Mouse (Mus musculus): Measurements from ENCODE around the gene Dhx16. TPM values are rescaled to one million over a fixed set of nuclear protein-coding genes. Genes with fewer than 3 reads are reported as not detected.
"Not testable (repeated sequence)": the region's sequence is repeated elsewhere in the genome, so short reads cannot be mapped to it uniquely, and the experiment has no call there.

Gene Dhx16
- polyA plus RNA-seq, 1 experiment from 2014 or later, result 33.5 TPM

GRCm38 (mm10) chr17:35836991-35837422, 42.6 kb upstream of the Dhx16 start:
- no peaks in the 10 kb centered on the region for H3K9me3 ChIP-seq (ENCODE audit: control insufficient read depth, low read length)
- peak overlapping the region; percentile 97 for H3K9ac ChIP-seq (ENCODE audit: low read depth, low read length)
- DNase-seq (ENCODE audit: low spot score), result peak; percentile 94
- H3K27me3 ChIP-seq (ENCODE audit: control insufficient read depth, insufficient read depth, low read length), result no peaks in the 10 kb centered on the region
- WGBS, result 0% methylated on average over 24 of the region's 25 CpGs
- H3K4me3 ChIP-seq (ENCODE audit: low read depth, low read length), result peak overlapping the region; percentile 77
- H3K36me3 ChIP-seq (ENCODE audit: control insufficient read depth, insufficient read depth, low read length), result peaks cover 27% of the 10 kb centered on the region
- H3K4me1 ChIP-seq (replicated peaks; ENCODE audit: control insufficient read depth, insufficient read depth, low read length), result peaks cover 15% of the 10 kb centered on the region
- peak overlapping the region; percentile 97 for H3K27ac ChIP-seq (ENCODE audit: low read depth, low read length)
- peak; percentile 55 for ATAC-seq (ENCODE audit: low FRiP score)
- H3K4me2 ChIP-seq (replicated peaks; ENCODE audit: low read depth, low read length), result peak overlapping the region; percentile 68

DNA sequence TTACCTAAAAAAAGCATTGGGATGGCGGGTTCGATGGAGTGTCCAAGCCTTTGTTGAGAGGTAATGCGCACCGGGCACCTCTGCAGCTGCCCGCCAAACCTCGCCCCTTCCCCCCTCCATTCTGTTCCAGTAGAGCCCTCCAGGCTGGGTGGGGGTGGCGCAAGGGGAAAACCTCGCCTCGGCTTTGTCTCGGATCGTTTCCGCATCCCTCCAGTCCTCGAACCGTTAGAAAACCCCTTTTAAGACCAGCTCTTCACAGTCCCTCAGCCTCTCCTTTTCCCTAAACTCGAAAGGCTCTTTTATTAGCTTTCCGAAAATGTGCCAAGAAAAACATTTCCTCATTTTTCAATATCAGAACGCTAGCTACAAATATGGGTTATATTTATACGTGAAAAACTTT, 42.1 kb upstream of the Dhx16 start:
- DNase-seq (ENCODE audit: low spot score), result peak; percentile 79
- Histone ChIP-seq H3K4me2 (replicated peaks; ENCODE audit: low read depth, low read length) (no peak overlapping the region), H3K9ac (ENCODE audit: low read depth, low read length) (peak overlapping the region; percentile 97), H3K4me1 (replicated peaks; ENCODE audit: control insufficient read depth, insufficient read depth, low read length) (peaks cover 16% of the 10 kb centered on the region), H3K27ac (ENCODE audit: low read depth, low read length) (peak overlapping the region; percentile 97), H3K4me3 (ENCODE audit: low read depth, low read length) (peak overlapping the region; percentile 77), H3K27me3 (ENCODE audit: control insufficient read depth, insufficient read depth, low read length) (no peaks in the 10 kb centered on the region), H3K36me3 (ENCODE audit: control insufficient read depth, insufficient read depth, low read length) (peaks cover 27% of the 10 kb centered on the region), H3K9me3 (ENCODE audit: control insufficient read depth, low read length) (no peaks in the 10 kb centered on the region)
- WGBS, result under 1% methylated on average over 18 of the region's 18 CpGs
- ATAC-seq (ENCODE audit: low FRiP score), result peak; percentile 5; the same call in 1 of the 2 replicates

GRCm38 (mm10) chr17:35838122-35838544, 41.5 kb upstream of the Dhx16 start, which contains the start of gene Tubb5:
TSS of gene Tubb5 (minus strand) at chr17:35838306.
- peak within 1 kb of the TSS; percentile 77 for H3K4me3 ChIP-seq (ENCODE audit: low read depth, low read length)
- peak within 1 kb of the TSS; percentile 39 for H3K4me2 ChIP-seq (replicated peaks; ENCODE audit: low read depth, low read length)
- H3K27ac ChIP-seq (ENCODE audit: low read depth, low read length), result peak within 1 kb of the TSS; percentile 97
- peaks cover 26% of the 10 kb centered on the region for H3K36me3 ChIP-seq (ENCODE audit: control insufficient read depth, insufficient read depth, low read length)
- peaks cover 16% of the 10 kb centered on the region for H3K4me1 ChIP-seq (replicated peaks; ENCODE audit: control insufficient read depth, insufficient read depth, low read length)
- ATAC-seq (ENCODE audit: low FRiP score), result peak; percentile 72
- WGBS, result under 1% methylated on average over 29 of the region's 29 CpGs
- no peaks in the 10 kb centered on the region for H3K9me3 ChIP-seq (ENCODE audit: control insufficient read depth, low read length)
- DNase-seq (ENCODE audit: low spot score), result peak; percentile 96
- peak within 1 kb of the TSS; percentile 97 for H3K9ac ChIP-seq (ENCODE audit: low read depth, low read length)
- H3K27me3 ChIP-seq (ENCODE audit: control insufficient read depth, insufficient read depth, low read length), result no peaks in the 10 kb centered on the region

DNA sequence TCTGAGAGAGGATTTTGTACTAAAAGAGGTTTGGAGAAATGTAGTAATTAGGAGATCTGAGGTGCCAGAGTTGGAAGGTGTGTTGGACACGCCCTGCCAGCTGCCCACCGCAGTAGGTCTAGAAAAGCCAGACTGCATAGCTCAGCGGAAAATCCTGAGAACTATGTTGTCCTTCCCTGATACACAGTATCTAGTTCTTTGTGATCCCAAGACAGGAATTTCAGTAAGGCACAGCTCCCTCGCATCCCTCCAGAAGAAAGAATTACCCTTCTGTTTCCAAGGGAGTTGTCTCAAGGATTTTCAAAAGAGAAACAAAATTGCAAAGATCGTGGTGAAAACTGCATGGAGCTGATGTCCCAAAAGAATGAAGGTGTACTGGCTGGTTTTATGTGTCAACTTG, 41.0 kb upstream of the Dhx16 start:
- peak; percentile 63 for DNase-seq (ENCODE audit: low spot score)
- ATAC-seq (ENCODE audit: low FRiP score), result no peak
- Histone ChIP-seq H3K9me3 (ENCODE audit: control insufficient read depth, low read length) (no peaks in the 10 kb centered on the region), H3K36me3 (ENCODE audit: control insufficient read depth, insufficient read depth, low read length) (peaks cover 22% of the 10 kb centered on the region), H3K4me2 (replicated peaks; ENCODE audit: low read depth, low read length) (peak overlapping the region; percentile 39), H3K9ac (ENCODE audit: low read depth, low read length) (peak overlapping the region; percentile 40), H3K4me3 (ENCODE audit: low read depth, low read length) (peak overlapping the region; percentile 77), H3K27ac (ENCODE audit: low read depth, low read length) (peak overlapping the region; percentile 18), H3K27me3 (ENCODE audit: control insufficient read depth, insufficient read depth, low read length) (no peaks in the 10 kb centered on the region), H3K4me1 (replicated peaks; ENCODE audit: control insufficient read depth, insufficient read depth, low read length) (peaks cover 16% of the 10 kb centered on the region)
- WGBS, result 5% methylated on average over 5 of the region's 5 CpGs

DNA sequence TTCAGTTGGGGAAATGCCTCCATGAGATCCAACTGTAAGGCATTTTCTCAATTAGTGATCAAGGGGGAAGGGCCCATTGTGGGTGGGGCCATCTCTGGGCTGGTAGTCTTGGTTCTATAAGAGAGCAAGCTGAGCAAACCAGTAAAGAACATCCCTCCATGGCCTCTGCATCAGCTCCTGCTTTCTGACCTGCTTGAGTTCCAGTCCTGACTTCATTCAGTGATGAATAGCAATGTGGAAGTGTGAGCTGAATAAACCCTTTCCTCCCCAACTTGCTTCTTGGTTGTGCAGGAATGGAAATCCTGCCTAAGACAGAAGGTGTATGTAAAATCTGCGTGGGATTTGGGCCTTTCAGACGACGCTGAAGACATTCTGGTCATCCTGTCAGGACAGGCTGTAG, 40.6 kb upstream of the Dhx16 start:
- ATAC-seq (ENCODE audit: low FRiP score); H3K27me3 ChIP-seq (ENCODE audit: control insufficient read depth, insufficient read depth, low read length); H3K9me3 ChIP-seq (ENCODE audit: control insufficient read depth, low read length); DNase-seq (ENCODE audit: low spot score): not testable (repeated sequence)
- Histone ChIP-seq H3K36me3 (ENCODE audit: control insufficient read depth, insufficient read depth, low read length) (peaks cover 20% of the 10 kb centered on the region), H3K9ac (ENCODE audit: low read depth, low read length) (peak overlapping the region; percentile 40), H3K4me2 (replicated peaks; ENCODE audit: low read depth, low read length) (peak overlapping the region; percentile 39), H3K27ac (ENCODE audit: low read depth, low read length) (peak overlapping the region; percentile 18), H3K4me1 (replicated peaks; ENCODE audit: control insufficient read depth, insufficient read depth, low read length) (peaks cover 16% of the 10 kb centered on the region), H3K4me3 (ENCODE audit: low read depth, low read length) (peak overlapping the region; percentile 77)
- 70% methylated on average over 3 of the region's 3 CpGs for WGBS

GRCm38 (mm10) chr17:35840561-35840960, 39.1 kb upstream of the Dhx16 start:
- H3K27ac ChIP-seq (ENCODE audit: low read depth, low read length), result no peak overlapping the region
- no peaks in the 10 kb centered on the region for H3K9me3 ChIP-seq (ENCODE audit: control insufficient read depth, low read length)
- peaks cover 7% of the 10 kb centered on the region for H3K4me1 ChIP-seq (replicated peaks; ENCODE audit: control insufficient read depth, insufficient read depth, low read length)
- H3K9ac ChIP-seq (ENCODE audit: low read depth, low read length), result 0 out of 2 replicates have a peak overlapping the region, but pooled peaks have one; percentile 5
- peak overlapping the region; percentile 63 for H3K4me3 ChIP-seq (ENCODE audit: low read depth, low read length)
- H3K36me3 ChIP-seq (ENCODE audit: control insufficient read depth, insufficient read depth, low read length), result peaks cover 11% of the 10 kb centered on the region
- no peaks in the 10 kb centered on the region for H3K27me3 ChIP-seq (ENCODE audit: control insufficient read depth, insufficient read depth, low read length)
- WGBS, result 56% methylated on average over 14 of the region's 14 CpGs
- DNase-seq (ENCODE audit: low spot score) (no peak), ATAC-seq (ENCODE audit: low FRiP score) (no peak)
- peak overlapping the region; percentile 8; the same call in 1 of the 2 replicates for H3K4me2 ChIP-seq (replicated peaks; ENCODE audit: low read depth, low read length)

- no peaks in the 10 kb centered on the region for H3K27me3 ChIP-seq (ENCODE audit: control insufficient read depth, insufficient read depth, low read length)
- no peaks in the 10 kb centered on the region for H3K9me3 ChIP-seq (ENCODE audit: control insufficient read depth, low read length)
- peak within 1 kb of the TSS; percentile 63 for H3K4me3 ChIP-seq (ENCODE audit: low read depth, low read length)
- ATAC-seq (ENCODE audit: low FRiP score) (peak; percentile 92), DNase-seq (ENCODE audit: low spot score) (peak; percentile 99)
- peak within 1 kb of the TSS; percentile 51 for H3K4me2 ChIP-seq (replicated peaks; ENCODE audit: low read depth, low read length)
- peak within 1 kb of the TSS; percentile 64 for H3K9ac ChIP-seq (ENCODE audit: low read depth, low read length)
- WGBS, result under 1% methylated on average over 59 of the region's 59 CpGs
- peaks cover 11% of the 10 kb centered on the region for H3K36me3 ChIP-seq (ENCODE audit: control insufficient read depth, insufficient read depth, low read length)
- H3K4me1 ChIP-seq (replicated peaks; ENCODE audit: control insufficient read depth, insufficient read depth, low read length), result 0 out of 2 replicates have a peak, but pooled peaks cover 3% of the 10 kb centered on the region
- H3K27ac ChIP-seq (ENCODE audit: low read depth, low read length), result peak within 1 kb of the TSS; percentile 67; the same call in 1 of the 2 replicates
Measured at GRCm38 (mm10) chr17:35841076-35841950, 38.3 kb upstream of the Dhx16 start, which contains the start of gene Mdc1. TSS of gene Mdc1 (plus strand) at chr17:35841515.

- no peaks in the 10 kb centered on the region for H3K9me3 ChIP-seq (ENCODE audit: control insufficient read depth, low read length)
- ATAC-seq (ENCODE audit: low FRiP score), result no peak
- H3K4me2 ChIP-seq (replicated peaks; ENCODE audit: low read depth, low read length), result peak overlapping the region; percentile 51
- H3K9ac ChIP-seq (ENCODE audit: low read depth, low read length), result peak overlapping the region; percentile 64
- H3K27ac ChIP-seq (ENCODE audit: low read depth, low read length), result peak overlapping the region; percentile 67; the same call in 1 of the 2 replicates
- 0 out of 2 replicates have a peak, but pooled peaks cover 3% of the 10 kb centered on the region for H3K4me1 ChIP-seq (replicated peaks; ENCODE audit: control insufficient read depth, insufficient read depth, low read length)
- no peaks in the 10 kb centered on the region for H3K27me3 ChIP-seq (ENCODE audit: control insufficient read depth, insufficient read depth, low read length)
- H3K36me3 ChIP-seq (ENCODE audit: control insufficient read depth, insufficient read depth, low read length), result peaks cover 8% of the 10 kb centered on the region; the same call in 1 of the 2 replicates
- DNase-seq (ENCODE audit: low spot score), result no peak
- 14% methylated on average over 11 of the region's 11 CpGs for WGBS
- peak overlapping the region; percentile 63 for H3K4me3 ChIP-seq (ENCODE audit: low read depth, low read length)
Measured at GRCm38 (mm10) chr17:35842006-35842405, 37.6 kb upstream of the Dhx16 start.
